Mouse (Mus musculus) Patski (cell line): ENCODE results near the gene Zbtb20. TPM values are rescaled to one million over a fixed set of nuclear protein-coding genes. Genes with fewer than 3 reads are reported as not detected.

ENCODE experiments used
- ATAC-seq: fragments of 100-300 bp; one replicate; pipeline ENCODE4 v1.8.0; 2021
- CTCF ChIA-PET: fragments of 350-600 bp; sonication (Branson Sonifier 250); formaldehyde crosslinking; loops from one replicate; lab custom pipeline; 2022; ENCODE audit warnings: inconsistent platforms; lab: Charles Lee
- POLR2A ChIA-PET: fragments of 350-600 bp; sonication (Branson Sonifier 250); formaldehyde crosslinking; loops from one replicate; lab custom pipeline; 2022; ENCODE audit warnings: antibody characterized with exemption, inconsistent platforms; lab: Charles Lee
- DNase-seq: peaks from one replicate; pipeline ENCODE4 v3.0.0-alpha.2; 2011; ENCODE audit warnings: low read depth, low spot score
- H3K27me3 ChIP-seq: fragments of 371-371 bp; one replicate; pipeline ENCODE4 v1.5.1; 2021
- CTCF ChIP-seq: fragments of 100-300 bp; IDR thresholded peaks from one replicate; pipeline ENCODE4 v1.5.1; 2021
- in situ Hi-C: fragments of 300-500 bp; cut with MboI; formaldehyde crosslinking; loops from 3 replicates; pipeline ENCODE4 v1.11.1; 2018; ENCODE audit warnings: low pct_unique_long_range_greater_than_20kb, mixed read lengths
- polyA plus RNA-seq: library from polyadenylated mRNA; unstranded; gene quantifications from one replicate; pipeline ENCODE4 v1.2.3, GENCODE M21; 2021

Gene Zbtb20
- polyA plus RNA-seq, 1 experiment from 2014 or later, result 12.2 TPM

DNA sequence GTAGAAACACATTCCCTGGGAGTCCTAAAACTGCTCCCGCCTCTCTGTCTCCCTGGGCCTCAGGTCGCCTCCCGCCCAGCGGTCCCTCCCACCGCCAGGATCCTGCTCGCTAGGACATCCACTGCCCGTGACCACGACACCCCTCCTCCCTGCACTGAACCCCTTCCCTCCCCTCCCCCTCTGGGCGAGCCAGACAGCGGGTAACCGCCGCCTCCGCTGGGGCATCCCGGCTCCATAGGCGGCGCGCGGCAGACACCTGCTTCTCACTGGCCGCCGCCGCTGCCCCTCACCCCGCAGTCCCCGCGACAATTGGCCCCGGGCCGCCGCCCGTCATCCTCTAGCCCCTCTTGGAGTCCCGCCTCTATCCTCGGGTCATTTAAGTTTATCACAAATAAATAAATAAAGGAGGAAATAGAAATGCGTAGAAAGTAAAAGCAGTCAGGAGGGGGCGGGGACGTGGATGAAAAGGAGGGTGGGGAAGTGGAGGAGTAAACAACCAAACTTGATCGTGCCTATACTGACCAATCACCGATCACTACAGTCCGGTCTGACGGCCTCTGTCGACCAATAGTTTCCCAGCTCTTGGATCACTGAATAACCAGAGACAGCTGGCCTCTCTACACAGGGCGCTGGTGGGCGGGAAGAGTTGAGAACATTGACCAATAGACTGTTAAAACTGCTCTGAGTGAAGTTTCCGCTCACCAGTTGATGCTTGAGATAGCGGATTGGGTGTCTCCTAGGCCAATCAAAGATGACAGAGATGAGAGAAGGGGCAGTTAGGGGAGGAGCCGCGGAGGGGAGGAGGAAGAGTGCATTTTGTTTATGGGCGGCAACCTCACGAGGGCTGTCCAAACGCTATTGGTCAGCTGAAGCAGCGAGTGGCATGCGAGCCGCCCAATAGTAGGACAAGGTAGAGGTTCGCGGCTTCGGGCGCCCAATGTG lies 500 bp upstream of the Zbtb20 start:
- ATAC-seq (peak; percentile 94), DNase-seq (peak; percentile 99)
- ChIA-PET POLR2A (no interaction called here), CTCF (interaction anchor here (2.1 kb wide), 1 partner anchor 10 kb away, joined by 7 read pairs; no protein-coding TSS in a partner anchor)
- in situ Hi-C loops, result no loop called here
- no peak for TF ChIP-seq CTCF
- no peaks in the 10 kb centered on the region for H3K27me3 ChIP-seq

DNA sequence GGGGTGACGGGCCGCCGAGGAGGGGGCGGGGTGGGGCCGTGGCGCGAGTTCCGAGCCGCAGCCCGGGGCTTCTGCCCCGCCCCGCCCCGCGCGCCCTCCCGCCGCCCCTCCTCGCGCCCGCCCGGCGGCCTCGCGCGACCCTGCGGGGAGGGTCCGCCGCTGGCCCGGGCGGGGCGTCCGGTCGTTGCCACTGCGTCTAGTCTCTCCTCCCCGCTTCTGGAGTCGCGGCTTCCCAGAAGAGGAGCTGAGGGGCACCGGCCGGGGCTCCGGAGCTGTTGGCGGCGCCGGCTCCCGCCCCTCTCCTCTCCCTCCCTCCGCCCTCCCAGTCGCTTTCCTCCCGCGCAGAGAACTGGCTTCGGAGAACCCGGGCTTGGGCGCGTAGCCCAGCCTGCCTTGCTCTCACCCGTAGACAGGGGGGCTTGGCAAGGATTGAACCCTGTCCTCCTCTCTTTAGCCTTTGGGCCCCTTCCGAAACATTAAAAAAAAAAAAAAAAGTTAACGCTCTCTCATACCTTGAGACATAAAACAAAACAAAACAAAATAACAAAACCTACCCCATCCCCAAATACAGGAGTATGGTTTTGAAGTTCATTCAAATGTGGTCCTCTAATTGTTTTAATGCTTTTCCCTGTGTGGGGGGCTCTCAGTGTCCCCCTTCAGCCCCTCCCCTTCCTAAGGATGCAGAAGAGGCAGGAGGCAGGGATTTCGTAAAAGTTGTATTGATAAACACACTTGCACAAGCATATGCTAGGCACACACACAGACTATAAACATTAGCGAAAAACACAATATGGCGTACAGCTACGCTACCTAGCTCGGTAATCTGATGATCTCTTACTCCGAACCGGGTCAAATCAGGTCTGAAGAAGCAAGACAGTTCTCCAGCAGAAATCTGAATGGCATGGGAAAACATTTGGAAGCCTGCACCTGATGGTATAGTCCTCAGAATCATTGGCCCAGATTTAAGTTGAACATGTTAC lies 630 bp downstream of the Zbtb20 start:
- H3K27me3 ChIP-seq, result no peaks in the 10 kb centered on the region
- in situ Hi-C loops, result no loop called here
- ChIA-PET POLR2A (interaction anchor here (0.7 to 1.9 kb wide), 3 partner anchors 14 to 34 kb away, joined by 4 to 6 read pairs (median 4); no protein-coding TSS in a partner anchor), CTCF (interaction anchor here (2.1 kb wide), 1 partner anchor 9 kb away, joined by 7 read pairs; no protein-coding TSS in a partner anchor)
- no peak for TF ChIP-seq CTCF
- DNase-seq (peak; percentile 22), ATAC-seq (peak; percentile 22)

DNA sequence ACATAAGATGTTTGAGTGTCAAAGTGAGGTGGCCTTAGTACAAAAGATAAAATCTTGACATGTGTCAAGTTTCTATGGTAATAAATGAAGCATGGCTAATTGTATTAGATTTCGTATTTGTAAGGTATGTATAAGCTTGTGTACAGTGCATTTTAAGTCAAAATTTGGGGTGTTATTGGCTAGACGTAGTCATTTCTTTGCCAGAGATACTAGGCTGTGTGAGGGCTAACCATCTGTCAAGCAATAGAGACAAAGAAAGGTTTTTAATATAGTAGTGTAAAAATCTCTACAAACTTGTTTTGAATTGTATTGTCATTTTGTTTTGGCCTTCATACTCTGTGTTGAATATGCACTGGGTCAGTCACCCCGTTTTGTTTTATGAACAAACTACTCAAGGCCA lies 4.4 kb downstream of the Zbtb20 start:
- DNase-seq (no peak), ATAC-seq (no peak)
- in situ Hi-C loops, result no loop called here
- no peaks in the 10 kb centered on the region for H3K27me3 ChIP-seq
- ChIA-PET CTCF (interaction anchor here (1.0 to 1.5 kb wide), 3 partner anchors 12 to 27 kb away, joined by 3 to 6 read pairs (median 3); no protein-coding TSS in a partner anchor), POLR2A (interaction anchor here (0.6 kb wide), 1 partner anchor 702 kb away, joined by 4 read pairs; no protein-coding TSS in a partner anchor)
- TF ChIP-seq CTCF, result no peak

DNA sequence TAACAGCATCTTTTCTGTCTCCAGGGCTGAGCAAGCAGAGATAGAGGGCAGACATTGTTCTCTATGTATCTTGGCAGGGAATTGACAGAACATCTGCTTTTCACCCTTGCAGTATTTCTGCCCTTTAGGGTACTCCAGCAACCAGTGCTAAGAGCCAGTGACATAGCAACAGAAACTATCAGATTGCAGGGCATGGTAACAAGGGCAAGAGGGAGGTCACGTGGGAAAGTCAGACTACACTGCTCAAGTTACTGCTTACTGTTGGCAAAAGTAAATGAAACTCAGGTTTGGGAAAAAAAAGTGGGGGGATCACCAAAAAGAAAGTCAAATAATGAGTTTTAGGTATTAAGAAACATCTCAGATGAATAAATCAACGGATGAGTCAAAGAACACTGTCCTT lies 9.9 kb downstream of the Zbtb20 start:
- ATAC-seq (no peak), DNase-seq (no peak)
- H3K27me3 ChIP-seq, result no peaks in the 10 kb centered on the region
- POLR2A ChIA-PET, result no interaction called here
- in situ Hi-C loops, result no loop called here
- CTCF ChIA-PET, result interaction anchor here (1.5 kb wide), 1 partner anchor 9 kb away, joined by 7 read pairs; the partner anchor contains the start of gene Zbtb20
- TF ChIP-seq CTCF, result no peak

DNA sequence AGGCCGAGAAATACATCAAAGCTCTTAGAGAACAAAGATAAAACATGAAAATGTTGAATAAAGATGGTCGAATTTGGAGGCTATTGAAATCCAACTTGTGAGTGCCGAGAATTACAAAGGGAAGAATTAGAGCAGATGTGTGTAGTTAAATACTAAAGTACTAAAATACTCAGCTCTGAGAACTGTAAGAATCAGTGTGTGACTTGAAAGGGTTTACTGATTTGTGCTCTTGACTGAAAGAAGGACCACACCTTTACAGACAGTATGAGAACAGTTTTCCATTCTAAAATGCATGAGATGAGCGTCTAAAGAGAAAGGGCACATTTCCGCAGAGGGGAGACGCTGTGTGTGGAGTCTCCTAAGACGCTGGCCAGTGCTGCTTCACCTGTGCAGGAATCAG lies 10.3 kb downstream of the Zbtb20 start:
- TF ChIP-seq CTCF, result no peak
- DNase-seq, result no peak
- in situ Hi-C loops, result no loop called here
- CTCF ChIA-PET, result interaction anchor here (1.5 kb wide), 1 partner anchor 9 kb away, joined by 7 read pairs; the partner anchor contains the start of gene Zbtb20
- H3K27me3 ChIP-seq, result no peaks in the 10 kb centered on the region
- POLR2A ChIA-PET, result no interaction called here
- no peak for ATAC-seq

DNA sequence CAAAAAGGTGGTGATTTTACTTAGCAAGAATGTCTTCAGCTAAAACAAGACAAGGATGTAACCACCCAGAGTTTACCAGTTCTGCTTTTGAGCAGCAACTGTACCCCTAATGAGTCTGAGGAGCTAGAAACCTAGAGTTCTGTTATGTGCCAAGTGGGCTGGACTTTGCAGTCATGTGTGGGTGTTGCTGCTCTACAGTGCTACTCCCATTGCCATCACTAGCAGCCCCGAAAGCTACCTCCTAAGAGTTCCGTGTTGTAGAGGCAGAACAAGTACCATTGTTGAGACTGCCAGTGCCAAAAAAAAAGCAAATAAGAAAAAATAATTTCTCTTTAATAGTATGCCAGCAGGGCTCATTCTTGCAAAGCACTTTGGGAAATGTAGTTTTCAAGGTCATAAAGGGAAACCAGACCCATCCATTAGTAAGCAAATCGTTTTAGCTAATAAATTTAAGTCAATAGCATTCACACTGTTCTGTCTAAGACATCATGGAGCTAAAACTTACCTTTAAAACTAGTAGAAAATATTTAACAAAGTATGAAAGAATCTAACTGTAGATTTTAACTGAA lies 21.5 kb downstream of the Zbtb20 start:
- TF ChIP-seq CTCF, result no peak
- H3K27me3 ChIP-seq, result no peaks in the 10 kb centered on the region
- no peak for ATAC-seq
- DNase-seq, result no peak
- in situ Hi-C loops, result no loop called here
- POLR2A ChIA-PET, result no interaction called here
- CTCF ChIA-PET, result interaction anchor here (1.7 kb wide), 1 partner anchor 13 kb away, joined by 6 read pairs; no protein-coding TSS in a partner anchor

DNA sequence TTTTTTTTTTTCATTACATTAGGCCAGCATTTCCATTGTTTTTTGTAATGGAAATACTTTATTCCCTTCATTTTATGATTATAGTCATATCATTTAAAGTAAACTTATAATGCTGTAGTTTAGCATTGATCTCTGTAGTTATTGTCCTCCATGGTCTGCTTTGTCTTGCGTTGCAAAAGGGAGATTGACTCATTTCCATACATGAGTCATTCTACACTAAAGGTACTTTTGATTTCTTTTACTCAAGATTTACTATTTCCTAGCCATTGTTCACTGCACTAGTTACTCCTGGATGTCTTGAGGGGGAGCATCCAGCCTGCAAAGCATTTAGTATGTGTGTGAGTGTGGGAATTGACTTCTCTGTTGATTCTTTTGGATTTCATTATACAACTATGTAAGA lies 24.6 kb downstream of the Zbtb20 start:
- POLR2A ChIA-PET, result no interaction called here
- in situ Hi-C loops, result loop anchor here (25.0 kb wide), 1 partner anchor 462 kb away; no protein-coding TSS in a partner anchor
- ATAC-seq, result no peak

DNA sequence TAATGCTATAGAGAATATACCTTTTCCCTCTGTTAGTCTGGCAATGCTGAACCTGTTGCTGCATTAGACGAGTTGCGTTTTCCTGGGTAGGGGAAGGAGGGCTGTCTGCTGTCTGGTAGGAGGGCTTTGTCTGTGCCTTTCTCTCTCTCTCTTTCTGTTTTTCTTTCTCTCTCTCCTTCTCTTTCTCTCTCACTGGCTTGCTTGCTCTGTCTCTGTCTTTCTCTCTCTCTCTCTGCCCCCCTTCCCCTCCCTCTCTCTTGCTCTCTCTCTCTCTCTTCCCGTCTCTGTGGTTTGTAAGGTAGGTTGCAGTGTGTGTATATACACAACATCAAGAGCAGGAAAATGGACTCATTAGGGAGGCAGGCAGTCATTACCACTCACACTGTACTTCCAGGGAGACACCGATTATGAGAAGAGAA lies 31.6 kb downstream of the Zbtb20 start:
- TF ChIP-seq CTCF, result no peak
- in situ Hi-C loops, result loop anchor here (25.0 kb wide), 1 partner anchor 455 kb away; no protein-coding TSS in a partner anchor
- H3K27me3 ChIP-seq, result no peaks in the 10 kb centered on the region
- peak; percentile 38 for DNase-seq
- ChIA-PET CTCF (interaction anchor here (1.7 kb wide), 1 partner anchor 28 kb away, joined by 6 read pairs; no protein-coding TSS in a partner anchor), POLR2A (no interaction called here)
- ATAC-seq, result peak; percentile 75

More for the DNA sequence above, 24.6 kb downstream of the Zbtb20 start:
- H3K27me3 ChIP-seq, result no peaks in the 10 kb centered on the region
- CTCF ChIA-PET, result interaction anchor here (1.2 kb wide), 1 partner anchor 18 kb away, joined by 3 read pairs; no protein-coding TSS in a partner anchor
- no peak for DNase-seq
- no peak for TF ChIP-seq CTCF

DNA sequence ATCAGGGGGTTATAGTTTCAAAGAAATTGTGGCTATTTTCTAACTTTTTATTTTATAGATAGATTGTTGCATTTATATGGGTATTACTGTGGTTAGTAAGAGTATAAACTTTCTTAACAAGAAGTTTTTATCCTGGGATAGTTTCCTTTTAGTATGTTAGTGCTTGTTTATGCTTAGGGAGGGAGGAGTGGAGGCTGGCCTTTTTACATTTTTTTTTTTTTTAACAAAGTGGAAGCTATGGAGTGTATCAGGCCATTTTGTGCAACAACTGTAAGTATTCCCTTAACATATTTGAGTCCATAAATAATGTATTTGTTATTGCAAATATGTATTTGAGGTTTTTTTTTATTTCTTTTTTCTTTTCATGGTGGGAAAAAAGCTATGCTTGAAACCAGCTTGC lies 32.7 kb downstream of the Zbtb20 start:
- H3K27me3 ChIP-seq, result no peaks in the 10 kb centered on the region
- no peak for TF ChIP-seq CTCF
- ChIA-PET POLR2A (interaction anchor here (0.7 kb wide), 1 partner anchor 19 kb away, joined by 3 read pairs; no protein-coding TSS in a partner anchor), CTCF (interaction anchor here (1.2 kb wide), 1 partner anchor 9 kb away, joined by 3 read pairs; no protein-coding TSS in a partner anchor)
- DNase-seq, result no peak
- in situ Hi-C loops, result loop anchor here (25.0 kb wide), 1 partner anchor 454 kb away; no protein-coding TSS in a partner anchor
- ATAC-seq, result no peak
